Mouse (Mus musculus) testis, postnatal 14 days (tissue): ENCODE data around the gene Neurog1.

Source experiments
- DNase-seq: peaks from one replicate; pipeline ENCODE4 v3.0.0; 2021; ENCODE audit warnings: low spot score

Neurog1 gene

GRCm38 (mm10) chr13:56219254-56219653, 32.7 kb downstream of the Neurog1 start:
- no peak for DNase-seq

- DNase-seq = no peak
Measured at GRCm38 (mm10) chr13:56216090-56216489, 35.9 kb downstream of the Neurog1 start.

GRCm38 (mm10) chr13:56214633-56215032, 37.3 kb downstream of the Neurog1 start:
- no peak for DNase-seq

- no peak for DNase-seq
Measured at GRCm38 (mm10) chr13:56209067-56209411, 42.9 kb downstream of the Neurog1 start.

GRCm38 (mm10) chr13:56208225-56209066, 43.5 kb downstream of the Neurog1 start:
- DNase-seq = no peak
